Comparison of ENCODE assay signal across 35 mouse cellular contexts in genomic region chr10:43650449-43650848, GRCm38 (mm10).
"Had no signal": no experiment of that assay in that cellular context is flagged by ENCODE, and none has a peak within 500 bp of the region (broad histone marks: within the 10 kb centered on the region; RNA-seq: fewer than 3 reads in every experiment).

No protein-coding gene starts in this region.

- H3K4me3 ChIP-seq: heart, embryonic 10.5 days; heart, embryonic 12.5 days; heart, embryonic 13.5 days; heart, embryonic 15.5 days; hindbrain, embryonic 10.5 days; hindbrain, embryonic 12.5 days; hindbrain, embryonic 13.5 days; hindbrain, embryonic 15.5 days; intestine, embryonic 15.5 days; kidney, embryonic 15.5 days; layer of hippocampus, adult 2 months had no signal

- H3K27me3 ChIP-seq: heart, embryonic 12.5 days; heart, embryonic 13.5 days; heart, embryonic 15.5 days; hindbrain, embryonic 12.5 days; hindbrain, embryonic 13.5 days; hindbrain, embryonic 15.5 days; intestine, embryonic 15.5 days; kidney, embryonic 15.5 days had no signal

- ATAC-seq: hindbrain, embryonic 16.5 days; hindbrain, postnatal 0 days; inflammation-experienced regulatory T-cells, adult 6 months; intestine, embryonic 15.5 days; intestine, embryonic 16.5 days; intestine, postnatal 0 days had no signal

- H3K4me1 ChIP-seq: hindbrain, embryonic 12.5 days; hindbrain, embryonic 13.5 days; hindbrain, embryonic 15.5 days; intestine, embryonic 15.5 days had no signal

- H3K9ac ChIP-seq: heart, embryonic 12.5 days; heart, embryonic 13.5 days; heart, embryonic 15.5 days; hindbrain, embryonic 12.5 days; hindbrain, embryonic 13.5 days; hindbrain, embryonic 14.5 days; hindbrain, embryonic 15.5 days; intestine, embryonic 15.5 days; kidney, embryonic 15.5 days had no signal

- H3K36me3 ChIP-seq: heart, embryonic 10.5 days; heart, embryonic 12.5 days; heart, embryonic 13.5 days; heart, embryonic 15.5 days; hindbrain, embryonic 10.5 days; hindbrain, embryonic 12.5 days; hindbrain, embryonic 13.5 days; hindbrain, embryonic 15.5 days; intestine, embryonic 15.5 days; kidney, embryonic 15.5 days had no signal

- H3K9me3 ChIP-seq: heart, embryonic 10.5 days; heart, embryonic 12.5 days; heart, embryonic 13.5 days; heart, embryonic 15.5 days; hindbrain, embryonic 10.5 days; hindbrain, embryonic 12.5 days; hindbrain, embryonic 13.5 days; hindbrain, embryonic 15.5 days; intestine, embryonic 15.5 days; kidney, embryonic 15.5 days had no signal

- H3K4me2 ChIP-seq: heart, embryonic 11.5 days; heart, embryonic 12.5 days; heart, embryonic 13.5 days; heart, embryonic 15.5 days; hindbrain, embryonic 12.5 days; hindbrain, embryonic 13.5 days; hindbrain, embryonic 14.5 days; hindbrain, embryonic 15.5 days; intestine, embryonic 15.5 days; kidney, embryonic 15.5 days had no signal

- H3K27ac ChIP-seq: heart, embryonic 10.5 days; heart, embryonic 13.5 days; heart, embryonic 15.5 days; hindbrain, embryonic 10.5 days; hindbrain, embryonic 12.5 days; hindbrain, embryonic 13.5 days; hindbrain, embryonic 14.5 days; hindbrain, embryonic 15.5 days; hindbrain, postnatal 0 days; intestine, embryonic 15.5 days; kidney, embryonic 15.5 days; kidney, postnatal 0 days; layer of hippocampus, adult 2 months had no signal

- DNase-seq: heart, postnatal 10 days; heart, postnatal 14 days; heart, postnatal 36 days; heart, postnatal 4 days; kidney, adult 11 months; kidney, adult 18-20 months; kidney, adult 2 months; kidney, adult 8-10 months; kidney, adult 9 months; kidney, postnatal 10 days; kidney, postnatal 14 days; kidney, postnatal 25 days; kidney, postnatal 36 days; kidney, postnatal 4 days; layer of hippocampus, adult 9-11 months; layer of hippocampus, postnatal 36 days had no signal
